Mouse (Mus musculus) cerebellum, adult 9-10 months (tissue): ENCODE data around the gene Trim41.
"Not testable (repeated sequence)": the region's sequence is repeated elsewhere in the genome, so short reads cannot be mapped to it uniquely, and the experiment has no call there.

ENCODE experiments used
- DNase-seq: peaks from one replicate; pipeline ENCODE4 v3.0.0; 2022

Gene Trim41

GRCm38 (mm10) chr11:48810142-48810541 lies 7.0 kb downstream of the Trim41 start:
- DNase-seq = no peak

- no peak for DNase-seq
Measured at GRCm38 (mm10) chr11:48809434-48809830, 7.7 kb downstream of the Trim41 start.

- DNase-seq = no peak
Measured at GRCm38 (mm10) chr11:48808737-48809433, 8.3 kb downstream of the Trim41 start.

GRCm38 (mm10) chr11:48808304-48808646 lies 8.9 kb downstream of the Trim41 start:
- no peak for DNase-seq

- no peak for DNase-seq
Measured at GRCm38 (mm10) chr11:48807563-48808303, 9.4 kb downstream of the Trim41 start.

- DNase-seq = no peak
Measured at GRCm38 (mm10) chr11:48806856-48807562, 10.1 kb downstream of the Trim41 start.

GRCm38 (mm10) chr11:48804922-48805321 lies 12.2 kb downstream of the Trim41 start:
- DNase-seq = no peak

GRCm38 (mm10) chr11:48803988-48804387 lies 13.2 kb downstream of the Trim41 start:
- no peak for DNase-seq

GRCm38 (mm10) chr11:48801831-48802772 lies 15.1 kb downstream of the Trim41 start:
- no peak for DNase-seq

- DNase-seq = peak; percentile 87
Measured at GRCm38 (mm10) chr11:48799921-48800701, 17.0 kb downstream of the Trim41 start, which contains the start of gene Rack1. Gene Rack1 (plus strand): TSS chr11:48800332.

- no peak for DNase-seq
Measured at GRCm38 (mm10) chr11:48798984-48799920, 17.9 kb downstream of the Trim41 start.

- DNase-seq = no peak
Measured at GRCm38 (mm10) chr11:48798308-48798707, 18.8 kb downstream of the Trim41 start.

GRCm38 (mm10) chr11:48797287-48797686 lies 19.9 kb downstream of the Trim41 start:
- DNase-seq = peak; percentile 18

- no peak for DNase-seq
Measured at GRCm38 (mm10) chr11:48796290-48796689, 20.9 kb downstream of the Trim41 start.

GRCm38 (mm10) chr11:48795221-48795620 lies 21.9 kb downstream of the Trim41 start:
- DNase-seq = no peak

GRCm38 (mm10) chr11:48793184-48793583 lies 24.0 kb downstream of the Trim41 start:
- DNase-seq = no peak

GRCm38 (mm10) chr11:48791894-48792293 lies 25.3 kb downstream of the Trim41 start:
- DNase-seq = not testable (repeated sequence)

- no peak for DNase-seq
Measured at GRCm38 (mm10) chr11:48790946-48791345, 26.2 kb downstream of the Trim41 start.

- peak; percentile 90 for DNase-seq
Measured at GRCm38 (mm10) chr11:48789973-48790823, 27.0 kb downstream of the Trim41 start.

GRCm38 (mm10) chr11:48789215-48789614 lies 27.9 kb downstream of the Trim41 start:
- DNase-seq = peak; percentile 24
